Mouse (Mus musculus) cortical plate, adult 2 months (tissue): ENCODE data around the gene Stxbp6.

Source experiments
- CTCF ChIP-seq: fragments of 200-500 bp; IDR thresholded peaks from 2 replicates; pipeline ENCODE4 v1.5.1; 2011; ENCODE audit warnings: mild to moderate bottlenecking, control low read depth, low read length; ENCODE audit not compliant: insufficient read depth; ENCODE audit errors: extremely low read depth
- POLR2A ChIP-seq: fragments of 200-500 bp; IDR thresholded peaks from 2 replicates; pipeline ENCODE4 v1.6.1; 2011; ENCODE audit warnings: mild to moderate bottlenecking, low read length, control low read depth; ENCODE audit not compliant: insufficient read depth; ENCODE audit errors: extremely low read depth

GRCm38 (mm10) chr12:44992847-44993246 is 81.7 kb downstream of the Stxbp6 start:
- no peak for TF ChIP-seq CTCF
- TF ChIP-seq POLR2A: no peak
